In the genomic region with DNA sequence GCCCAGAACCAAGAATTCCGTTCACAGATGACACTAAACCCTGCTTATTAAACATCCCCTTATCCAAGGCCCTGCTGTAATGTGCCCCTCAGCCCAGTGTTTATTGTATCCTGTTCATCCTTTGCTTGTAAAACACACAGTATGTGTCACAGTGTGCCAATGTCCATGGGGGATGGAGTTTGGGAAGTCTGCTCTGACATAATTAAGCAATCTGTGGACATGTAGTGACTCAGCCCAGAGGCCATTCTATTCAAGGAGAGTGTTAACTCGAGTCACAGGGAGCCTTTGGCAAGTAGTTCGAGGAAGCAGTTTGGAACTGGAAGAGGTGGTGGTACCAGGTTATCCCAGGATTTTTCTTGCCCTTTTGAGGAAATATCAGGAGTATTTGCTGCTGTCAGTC, we compare ENCODE assay signal across 19 mouse cellular contexts. TPM values are rescaled to one million over a fixed set of nuclear protein-coding genes. Genes with fewer than 3 reads are reported as not detected.
A peak's percentile ranks its signal among the peaks of the same experiment; 100 is the strongest.
DNase-seq lines count a peak whose midpoint lies in the region; ATAC-seq and TF ChIP-seq lines count a peak whose summit lies in the region.
"Had no signal": no experiment of that assay in that cellular context is flagged by ENCODE, and none has a peak within 500 bp of the region (broad histone marks: within the 10 kb centered on the region; RNA-seq: fewer than 3 reads in every experiment).

No protein-coding gene starts in this region.

- TF ChIP-seq POLR2A in myocyte (IDR thresholded peaks at IDR 0.05; ENCODE audit: insufficient read length, low read depth) = no peak

- no peak overlapping the region for H3K9ac ChIP-seq in liver, embryonic 15.5 days
- no peak overlapping the region for H3K9ac ChIP-seq in liver, embryonic 12.5 days
- H3K9ac ChIP-seq: hindbrain, embryonic 14.5 days; intestine, embryonic 15.5 days; neural tube, embryonic 13.5 days had no signal

- peak; percentile 64 to 84 for DNase-seq in adrenal gland, adult (ENCODE audit: inconsistent age in 2 of 2, low spot score in 1 of 2)
- DNase-seq in adrenal gland, postnatal 4 days (ENCODE audit: low spot score in 2 of 2) = no peak
- DNase-seq in Patski (ENCODE audit: low read depth, low spot score) = no peak
- no peak for DNase-seq in kidney, postnatal 4 days
- DNase-seq in testis, postnatal 14 days (ENCODE audit: low spot score) = no peak
- DNase-seq: cerebellum, adult 9-10 months; heart, postnatal 14 days; spleen, adult 18-20 months; thymus, postnatal 36 days had no signal

- no peak overlapping the region for H3K4me3 ChIP-seq in liver, embryonic 15.5 days (replicated peaks)
- no peak overlapping the region for H3K4me3 ChIP-seq in liver, embryonic 12.5 days
- H3K4me3 ChIP-seq in myocyte = no peak overlapping the region
- H3K4me3 ChIP-seq: forebrain, embryonic 10.5 days; heart, adult 2 months; intestine, embryonic 15.5 days; neural tube, embryonic 13.5 days had no signal

- no peak overlapping the region for H3ac ChIP-seq in myocyte (ENCODE audit: control insufficient read depth, insufficient read length)

- peak; percentile 45; the same call in 1 of the 2 replicates for ATAC-seq in liver, embryonic 15.5 days (ENCODE audit: insufficient read depth)
- ATAC-seq in liver, embryonic 12.5 days = no peak
- ATAC-seq in Patski = peak; percentile 69

- H3K27me3 ChIP-seq in liver, embryonic 15.5 days = no peaks in the 10 kb centered on the region
- H3K27me3 ChIP-seq in liver, embryonic 12.5 days (replicated peaks) = peaks cover 26% of the 10 kb centered on the region
- H3K27me3 ChIP-seq in Patski = no peaks in the 10 kb centered on the region
- no peaks in the 10 kb centered on the region for H3K27me3 ChIP-seq in myocyte (ENCODE audit: control insufficient read depth, insufficient read depth, insufficient read length)
- H3K27me3 ChIP-seq: CH12.LX; intestine, embryonic 15.5 days; neural tube, embryonic 13.5 days had no signal

- H3K4me1 ChIP-seq in liver, embryonic 15.5 days (replicated peaks) = peaks cover 10% of the 10 kb centered on the region
- no peaks in the 10 kb centered on the region for H3K4me1 ChIP-seq in liver, embryonic 12.5 days
- H3K4me1 ChIP-seq: neural tube, embryonic 13.5 days had no signal

- no peak overlapping the region for H3K27ac ChIP-seq in liver, embryonic 15.5 days (replicated peaks)
- no peak overlapping the region for H3K27ac ChIP-seq in liver, embryonic 12.5 days
- H3K27ac ChIP-seq: forebrain, embryonic 10.5 days; heart, adult 2 months; hindbrain, embryonic 14.5 days; intestine, embryonic 15.5 days; kidney, postnatal 0 days; neural tube, embryonic 13.5 days had no signal

- no peaks in the 10 kb centered on the region for H3K9me3 ChIP-seq in liver, embryonic 15.5 days (replicated peaks)
- no peaks in the 10 kb centered on the region for H3K9me3 ChIP-seq in liver, embryonic 12.5 days (replicated peaks)
- H3K9me3 ChIP-seq: forebrain, embryonic 10.5 days; intestine, embryonic 15.5 days; neural tube, embryonic 13.5 days had no signal

- no peak overlapping the region for H3K4me2 ChIP-seq in liver, embryonic 15.5 days
- H3K4me2 ChIP-seq in liver, embryonic 12.5 days = no peak overlapping the region
- peak overlapping the region; percentile 58 for H3K4me2 ChIP-seq in myocyte (ENCODE audit: low read depth)
- H3K4me2 ChIP-seq: hindbrain, embryonic 14.5 days; intestine, embryonic 15.5 days; neural tube, embryonic 13.5 days had no signal

- no peak for TF ChIP-seq CTCF in Patski (IDR thresholded peaks at IDR 0.05)

- H3K36me3 ChIP-seq in liver, embryonic 15.5 days (replicated peaks) = no peaks in the 10 kb centered on the region
- H3K36me3 ChIP-seq in liver, embryonic 12.5 days = no peaks in the 10 kb centered on the region
- no peaks in the 10 kb centered on the region for H3K36me3 ChIP-seq in myocyte (ENCODE audit: control insufficient read depth, insufficient read depth)
- H3K36me3 ChIP-seq: forebrain, embryonic 10.5 days; intestine, embryonic 15.5 days; neural tube, embryonic 13.5 days had no signal

- POLR2A ChIA-PET in Patski (lab: Charles Lee) = no interaction called here

- CTCF ChIA-PET in Patski (lab: Charles Lee) = no interaction called here

- peaks cover 82% of the 10 kb centered on the region for H3K79me2 ChIP-seq in myocyte (ENCODE audit: control insufficient read depth, insufficient read depth)

- in situ Hi-C loops in Patski (cut with MboI; ENCODE audit: low pct_unique_long_range_greater_than_20kb) = no loop called here

- WGBS in liver, embryonic 15.5 days (ENCODE audit: insufficient replicate concordance) = 28% methylated on average over 3 of the region's 3 CpGs
- 53% methylated on average over 3 of the region's 3 CpGs for WGBS in liver, embryonic 12.5 days (ENCODE audit: insufficient replicate concordance)

TF ChIP-seq in myocyte, 11 proteins besides CTCF, POLR2A, EP300 and RAD21:
- peak; percentile 80 for TF ChIP-seq CEBPB (IDR thresholded peaks at IDR 0.05; ENCODE audit: insufficient read depth, poor library complexity, severe bottlenecking)
- no peak for TF ChIP-seq MYOD1 (IDR thresholded peaks at IDR 0.05; ENCODE audit: control insufficient read depth in 1 of 3, insufficient read length in 2 of 3, low read depth in 2 of 3)
TF ChIP-seq in myocyte: peak in this region for 1.

RNA-seq across cellular contexts. Expression of a gene that starts 16.0 kb away (rescaled TPM):
- total RNA-seq in adrenal gland, postnatal 4 days (2021) = 10 to 100 TPM; 12.4 to 12.8 TPM
- 2.4 and 2.6 TPM in 2 replicates for polyA plus RNA-seq in liver, embryonic 15.5 days (2015; fragmentation: Nextera tagmentation; extraction: Ambion mirVana)
- polyA plus RNA-seq in liver, embryonic 12.5 days (2016; fragmentation: Nextera tagmentation; extraction: Ambion mirVana) = 1.6 and 1.8 TPM in 2 replicates
- 6.0 TPM for polyA plus RNA-seq in Patski (2021)
- polyA plus RNA-seq in myocyte (2012; fragmentation: generic; extraction: Trizol) = 32.1 TPM

Comparison
In these comparisons a context has a peak if more than half of its experiments do, and no peak if none do; other contexts are left out.
1. DNase-seq: peak in adrenal gland, adult (2 of 2); none in adrenal gland, postnatal 4 days (0 of 2), Patski (single experiment), kidney, postnatal 4 days (0 of 2) and testis, postnatal 14 days (single experiment).